Mouse (Mus musculus) spleen, postnatal 10 days (tissue): ENCODE measurements around the gene Zfp82.
"Not testable (repeated sequence)": the region's sequence is repeated elsewhere in the genome, so short reads cannot be mapped to it uniquely, and the experiment has no call there.

Experiments used
- DNase-seq, 2 experiments: peaks; one replicate each; pipeline ENCODE4 v3.0.0; 2021 to 2022; ENCODE audit warnings: low spot score in 2 of 2

Zfp82 gene

GRCm38 (mm10) chr7:30072146-30073028 is at the start of gene Zfp82:
Zfp82 (minus strand) TSS chr7:30072900.
- peak; percentile 68 to 85 for DNase-seq

- no peak for DNase-seq
Measured at GRCm38 (mm10) chr7:30122188-30122530, 49.5 kb upstream of the Zfp82 start.

- DNase-seq: peak; percentile 75 to 90
Measured at GRCm38 (mm10) chr7:30121308-30122187, 48.8 kb upstream of the Zfp82 start, which contains the start of gene Zfp382. Zfp382 (plus strand) TSS chr7:30121942.

GRCm38 (mm10) chr7:30117935-30118334 is 45.2 kb upstream of the Zfp82 start:
- not testable (repeated sequence) for DNase-seq

- DNase-seq: no peak
Measured at GRCm38 (mm10) chr7:30116076-30116475, 43.4 kb upstream of the Zfp82 start.

GRCm38 (mm10) chr7:30099297-30099696 is 26.6 kb upstream of the Zfp82 start:
- peak in 1 of 2 experiments; percentile 49 for DNase-seq

GRCm38 (mm10) chr7:30095551-30096125 is 22.9 kb upstream of the Zfp82 start:
- no peak for DNase-seq

- peak; percentile 82 to 88 for DNase-seq
Measured at GRCm38 (mm10) chr7:30094646-30095429, 22.1 kb upstream of the Zfp82 start, which contains the start of gene Zfp260. Zfp260 (plus strand) TSS chr7:30094777.

GRCm38 (mm10) chr7:30093918-30094415 is 21.3 kb upstream of the Zfp82 start:
- no peak for DNase-seq

GRCm38 (mm10) chr7:30092666-30093065 is 20.0 kb upstream of the Zfp82 start:
- DNase-seq: no peak

GRCm38 (mm10) chr7:30090970-30091585 is 18.4 kb upstream of the Zfp82 start:
- DNase-seq: peak in 1 of 2 experiments; percentile 25

- DNase-seq: peak; percentile 89 to 96
Measured at GRCm38 (mm10) chr7:30090092-30090969, 17.6 kb upstream of the Zfp82 start, which contains the start of the genes Gm26920 and Zfp566. Gm26920 (minus strand) TSS chr7:30090410. Zfp566 (minus strand) TSS chr7:30090527.

GRCm38 (mm10) chr7:30089405-30089804 is 16.7 kb upstream of the Zfp82 start:
- no peak for DNase-seq

- DNase-seq: no peak
Measured at GRCm38 (mm10) chr7:30086524-30086923, 13.8 kb upstream of the Zfp82 start.

GRCm38 (mm10) chr7:30064622-30065021 is 8.1 kb downstream of the Zfp82 start:
- DNase-seq: no peak

- DNase-seq: peak; percentile 16 to 59
Measured at GRCm38 (mm10) chr7:30062478-30062877, 10.2 kb downstream of the Zfp82 start.

GRCm38 (mm10) chr7:30060341-30060740 is 12.4 kb downstream of the Zfp82 start:
- no peak for DNase-seq

GRCm38 (mm10) chr7:30053591-30053990 is 19.1 kb downstream of the Zfp82 start:
- no peak for DNase-seq

GRCm38 (mm10) chr7:30050882-30051548 is 21.7 kb downstream of the Zfp82 start, which contains the start of gene Zfp14:
Zfp14 (minus strand) TSS chr7:30051380.
- DNase-seq: peak; percentile 81 to 94
